Mouse (Mus musculus): ENCODE data around the gene Trio. TPM values are rescaled to one million over a fixed set of nuclear protein-coding genes. Genes with fewer than 3 reads are reported as not detected.
A peak's percentile ranks its signal among the peaks of the same experiment; 100 is the strongest.

Gene Trio
- polyA plus RNA-seq, 1 experiment from 2014 or later = 36.4 TPM

DNA sequence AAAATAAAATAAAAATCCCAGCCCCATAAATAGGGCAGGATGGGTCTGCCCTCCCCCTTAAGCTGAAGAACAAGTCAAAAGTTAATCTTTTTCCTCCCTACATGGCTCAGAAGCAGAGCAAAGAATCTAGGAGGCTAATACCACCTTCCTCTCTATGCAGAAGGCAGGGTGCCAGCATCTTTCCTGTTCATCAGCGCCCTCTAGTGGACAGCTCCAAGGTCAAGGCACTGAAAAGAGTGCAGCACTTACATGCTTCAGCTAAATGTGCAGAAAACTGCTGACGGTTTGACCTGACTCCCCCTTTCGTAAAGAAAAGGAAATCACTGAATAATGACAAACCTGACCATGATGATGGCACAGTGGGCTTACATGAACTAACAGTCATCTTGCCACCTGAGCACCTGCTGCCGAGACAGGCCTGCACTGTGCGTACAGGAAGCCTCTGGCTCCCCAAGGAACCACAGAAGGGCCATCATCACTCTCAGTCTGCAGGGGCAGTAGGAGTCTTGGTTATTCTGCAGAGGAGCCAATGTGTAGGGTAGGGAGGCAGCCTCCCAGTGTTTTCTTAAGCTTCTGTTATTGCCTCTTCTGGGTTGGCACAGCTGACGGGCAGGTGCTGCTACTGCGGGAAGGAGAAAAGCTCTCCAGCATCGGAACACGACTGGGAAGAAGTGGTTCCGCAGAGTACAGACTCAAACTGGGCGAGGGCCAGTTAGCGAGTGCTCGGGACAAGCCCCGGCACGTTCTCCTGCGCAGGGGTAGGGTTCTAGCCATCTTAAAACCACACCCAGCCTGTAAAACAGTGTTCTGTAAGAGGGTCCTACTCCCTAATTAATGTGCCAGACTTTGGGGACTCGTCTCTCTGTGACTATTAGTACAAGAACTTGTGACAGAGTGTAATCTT is 141.0 kb downstream of the Trio start:
- peak; percentile 87 for ATAC-seq (ENCODE audit: low FRiP score)
- Histone ChIP-seq H3K9me3 (replicated peaks) (no peaks in the 10 kb centered on the region), H3K36me3 (peaks cover 42% of the 10 kb centered on the region), H3K4me3 (replicated peaks) (no peak overlapping the region), H3K4me1 (peaks cover 10% of the 10 kb centered on the region), H3K4me2 (no peak overlapping the region), H3K27ac (replicated peaks) (peak overlapping the region; percentile 39), H3K9ac (replicated peaks) (no peak overlapping the region), H3K27me3 (replicated peaks) (no peaks in the 10 kb centered on the region)
- WGBS = 69% methylated on average over 17 of the region's 17 CpGs

- 74% methylated on average over 3 of the region's 3 CpGs for WGBS
- Histone ChIP-seq H3K27me3 (replicated peaks) (no peaks in the 10 kb centered on the region), H3K4me3 (replicated peaks) (no peak overlapping the region), H3K27ac (replicated peaks) (peak overlapping the region; percentile 39), H3K9me3 (replicated peaks) (no peaks in the 10 kb centered on the region), H3K4me1 (peaks cover 10% of the 10 kb centered on the region), H3K36me3 (peaks cover 38% of the 10 kb centered on the region), H3K4me2 (no peak overlapping the region), H3K9ac (replicated peaks) (no peak overlapping the region)
- peak; percentile 32; the same call in 1 of the 2 replicates for ATAC-seq (ENCODE audit: low FRiP score)
Measured at GRCm38 (mm10) chr15:27883881-27884280, 141.8 kb downstream of the Trio start.

GRCm38 (mm10) chr15:27882898-27883297 is 142.8 kb downstream of the Trio start:
- H3K27ac ChIP-seq (replicated peaks) = no peak overlapping the region
- ATAC-seq (ENCODE audit: low FRiP score) = no peak
- H3K36me3 ChIP-seq = peaks cover 40% of the 10 kb centered on the region

DNA sequence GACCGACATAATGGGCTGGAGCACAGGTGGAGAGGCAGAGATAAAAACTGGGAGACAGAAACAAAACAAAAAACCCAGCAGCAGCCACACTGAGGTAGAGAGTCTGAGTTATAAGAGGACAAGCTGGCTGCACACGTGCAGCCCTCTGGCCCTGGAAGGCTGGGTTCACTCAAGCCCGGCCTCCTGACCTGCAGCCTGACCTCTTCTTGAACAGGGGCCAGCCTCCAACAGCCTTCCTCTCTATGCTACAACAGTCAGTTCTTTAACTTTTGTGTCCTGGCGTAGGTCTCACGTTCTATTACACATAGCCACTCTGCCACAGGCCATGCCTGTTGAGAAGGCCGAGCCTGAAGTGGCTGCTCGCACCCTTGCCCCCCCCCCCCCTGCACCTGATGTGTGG is 147.8 kb downstream of the Trio start:
- 77% methylated on average over 7 of the region's 7 CpGs for WGBS
- Histone ChIP-seq H3K36me3 (peaks cover 37% of the 10 kb centered on the region), H3K27me3 (replicated peaks) (no peaks in the 10 kb centered on the region), H3K9me3 (replicated peaks) (no peaks in the 10 kb centered on the region), H3K9ac (replicated peaks) (no peak overlapping the region), H3K4me3 (replicated peaks) (no peak overlapping the region), H3K4me1 (0 out of 2 replicates have a peak, but pooled peaks cover 4% of the 10 kb centered on the region), H3K4me2 (no peak overlapping the region), H3K27ac (replicated peaks) (no peak overlapping the region)
- ATAC-seq (ENCODE audit: low FRiP score) = no peak

More at GRCm38 (mm10) chr15:27882898-27883297, 142.8 kb downstream of the Trio start:
- 89% methylated on average over 14 of the region's 14 CpGs for WGBS
- H3K4me2 ChIP-seq = no peak overlapping the region
- H3K4me1 ChIP-seq = peaks cover 10% of the 10 kb centered on the region
- no peak overlapping the region for H3K4me3 ChIP-seq (replicated peaks)
- no peaks in the 10 kb centered on the region for H3K27me3 ChIP-seq (replicated peaks)
- H3K9me3 ChIP-seq (replicated peaks) = no peaks in the 10 kb centered on the region
- H3K9ac ChIP-seq (replicated peaks) = no peak overlapping the region

- ATAC-seq (ENCODE audit: low FRiP score) = no peak
- H3K4me2 ChIP-seq = no peak overlapping the region
- H3K4me3 ChIP-seq (replicated peaks) = no peak overlapping the region
- H3K27me3 ChIP-seq (replicated peaks) = no peaks in the 10 kb centered on the region
- 0 out of 2 replicates have a peak, but pooled peaks cover 4% of the 10 kb centered on the region for H3K4me1 ChIP-seq
- H3K9ac ChIP-seq (replicated peaks) = no peak overlapping the region
- H3K9me3 ChIP-seq (replicated peaks) = no peaks in the 10 kb centered on the region
- peaks cover 42% of the 10 kb centered on the region for H3K36me3 ChIP-seq
- no peak overlapping the region for H3K27ac ChIP-seq (replicated peaks)
- 67% methylated on average over 10 of the region's 10 CpGs for WGBS
Measured at GRCm38 (mm10) chr15:27876327-27876726, 149.3 kb downstream of the Trio start.

- 0 out of 2 replicates have a peak, but pooled peaks cover 4% of the 10 kb centered on the region for H3K4me1 ChIP-seq
- no peak for ATAC-seq (ENCODE audit: low FRiP score)
- H3K9me3 ChIP-seq (replicated peaks) = no peaks in the 10 kb centered on the region
- no peak overlapping the region for H3K4me2 ChIP-seq
- H3K27me3 ChIP-seq (replicated peaks) = no peaks in the 10 kb centered on the region
- WGBS = 89% methylated on average over 9 of the region's 9 CpGs
- no peak overlapping the region for H3K9ac ChIP-seq (replicated peaks)
- peaks cover 45% of the 10 kb centered on the region for H3K36me3 ChIP-seq
- no peak overlapping the region for H3K27ac ChIP-seq (replicated peaks)
- H3K4me3 ChIP-seq (replicated peaks) = no peak overlapping the region
Measured at GRCm38 (mm10) chr15:27875753-27876152, 149.9 kb downstream of the Trio start.

DNA sequence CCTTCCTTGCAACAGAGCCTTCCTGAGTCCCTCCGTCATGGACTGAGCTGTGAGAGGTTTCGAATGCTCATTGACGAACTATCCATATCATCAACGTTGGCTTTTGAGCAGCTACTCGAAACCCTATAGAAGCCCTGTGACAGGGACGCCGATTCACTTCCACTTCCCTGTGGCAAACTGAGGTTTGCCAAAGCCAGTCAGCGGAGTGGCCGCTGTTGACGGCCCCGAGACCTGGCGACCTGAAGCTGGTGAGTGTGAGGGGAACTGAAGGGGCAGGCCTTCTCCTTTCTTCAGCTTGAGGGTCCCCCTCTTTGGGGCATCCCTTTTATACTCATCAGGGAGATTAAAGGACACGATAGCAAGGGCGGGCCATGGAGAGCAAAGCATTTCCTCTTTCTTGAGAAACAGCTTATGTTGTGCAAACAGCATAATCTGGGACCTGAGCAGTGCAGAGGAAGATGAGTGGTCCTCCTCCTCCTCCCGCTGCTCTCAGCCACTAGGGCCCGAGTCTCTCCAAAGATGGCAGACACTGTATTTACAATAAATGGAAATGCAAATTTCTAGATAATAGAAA is 151.8 kb downstream of the Trio start:
- WGBS = 91% methylated on average over 16 of the region's 16 CpGs
- Histone ChIP-seq H3K4me3 (replicated peaks) (no peak overlapping the region), H3K27me3 (replicated peaks) (no peaks in the 10 kb centered on the region), H3K9me3 (replicated peaks) (no peaks in the 10 kb centered on the region), H3K9ac (replicated peaks) (no peak overlapping the region), H3K4me2 (no peak overlapping the region), H3K4me1 (0 out of 2 replicates have a peak, but pooled peaks cover 4% of the 10 kb centered on the region), H3K27ac (replicated peaks) (no peak overlapping the region), H3K36me3 (peaks cover 51% of the 10 kb centered on the region)
- no peak for ATAC-seq (ENCODE audit: low FRiP score)

DNA sequence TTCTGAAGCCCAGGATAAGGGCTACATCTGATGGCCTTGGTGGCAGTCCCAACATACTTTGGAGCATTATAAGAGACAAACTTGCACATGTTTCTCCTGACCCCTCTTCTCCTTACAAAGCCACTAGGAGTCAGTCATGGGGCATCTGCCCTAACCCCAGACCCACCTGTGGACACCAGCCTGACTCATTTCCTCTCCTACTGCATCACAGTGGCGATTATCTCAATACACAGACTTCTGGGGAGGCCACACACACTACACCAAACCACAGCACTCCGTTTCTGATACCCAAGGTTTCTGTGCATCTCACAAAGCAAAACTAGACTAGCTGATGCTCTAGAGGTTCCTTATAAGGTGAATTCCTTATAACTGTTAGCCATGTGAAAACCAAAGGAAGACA is 153.4 kb downstream of the Trio start:
- ATAC-seq (ENCODE audit: low FRiP score) = no peak

DNA sequence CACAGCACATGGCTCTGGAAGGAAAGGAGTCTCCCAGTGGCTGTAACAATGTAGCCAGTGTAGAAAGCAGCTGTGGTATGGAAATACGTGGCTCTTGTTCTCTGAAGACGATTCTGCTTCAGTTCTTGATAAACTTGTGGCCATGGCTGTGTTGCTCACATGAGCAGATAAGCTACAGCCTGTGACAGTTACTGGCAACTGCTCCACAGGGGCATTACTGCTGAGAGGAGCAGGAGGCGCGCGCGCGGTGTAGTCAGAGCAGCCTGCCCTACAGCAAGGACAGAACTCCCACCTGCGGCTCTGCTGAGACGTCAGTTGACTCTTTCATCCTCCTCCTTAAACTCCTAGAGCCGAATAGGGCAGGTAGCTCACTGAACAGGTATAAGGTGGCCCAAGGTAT is 153.9 kb downstream of the Trio start:
- H3K27me3 ChIP-seq (replicated peaks) = no peaks in the 10 kb centered on the region
- no peak for ATAC-seq (ENCODE audit: low FRiP score)
- no peak overlapping the region for H3K4me2 ChIP-seq
- H3K4me1 ChIP-seq = 0 out of 2 replicates have a peak, but pooled peaks cover 2% of the 10 kb centered on the region
- no peak overlapping the region for H3K27ac ChIP-seq (replicated peaks)
- WGBS = 80% methylated on average over 10 of the region's 10 CpGs
- H3K4me3 ChIP-seq (replicated peaks) = no peak overlapping the region
- H3K36me3 ChIP-seq = peaks cover 41% of the 10 kb centered on the region
- no peak overlapping the region for H3K9ac ChIP-seq (replicated peaks)
- no peaks in the 10 kb centered on the region for H3K9me3 ChIP-seq (replicated peaks)

More for the DNA sequence above, 153.4 kb downstream of the Trio start:
- H3K9ac ChIP-seq (replicated peaks) = no peak overlapping the region
- no peak overlapping the region for H3K4me2 ChIP-seq
- no peak overlapping the region for H3K4me3 ChIP-seq (replicated peaks)
- H3K36me3 ChIP-seq = peaks cover 44% of the 10 kb centered on the region
- 87% methylated on average over 2 of the region's 2 CpGs for WGBS
- H3K27ac ChIP-seq (replicated peaks) = no peak overlapping the region
- no peaks in the 10 kb centered on the region for H3K27me3 ChIP-seq (replicated peaks)
- 0 out of 2 replicates have a peak, but pooled peaks cover 4% of the 10 kb centered on the region for H3K4me1 ChIP-seq
- no peaks in the 10 kb centered on the region for H3K9me3 ChIP-seq (replicated peaks)

DNA sequence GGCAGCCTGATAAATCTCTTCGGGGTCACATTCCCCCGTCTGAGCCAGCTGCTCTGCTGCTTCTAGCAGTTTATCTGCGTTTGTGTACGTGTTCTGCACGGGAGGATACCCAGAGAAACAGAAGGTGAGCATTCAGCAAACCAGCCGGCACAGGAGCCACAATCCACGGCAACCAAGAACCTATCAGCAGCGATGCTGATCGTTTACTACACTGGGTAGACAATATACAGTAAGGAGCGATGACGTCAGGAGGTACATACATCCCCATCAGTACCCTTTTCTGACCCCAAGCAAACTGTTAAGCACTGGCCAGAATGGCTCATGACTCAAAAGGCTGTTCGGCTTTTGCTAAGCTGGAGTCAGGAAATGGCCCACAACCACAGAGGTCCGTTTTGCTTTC is 154.4 kb downstream of the Trio start:
- Histone ChIP-seq H3K4me2 (no peak overlapping the region), H3K4me3 (replicated peaks) (no peak overlapping the region), H3K9me3 (replicated peaks) (no peaks in the 10 kb centered on the region), H3K27ac (replicated peaks) (no peak overlapping the region; the same call in 1 of the 2 replicates), H3K9ac (replicated peaks) (no peak overlapping the region), H3K4me1 (0 out of 2 replicates have a peak, but pooled peaks cover 5% of the 10 kb centered on the region), H3K36me3 (peaks cover 41% of the 10 kb centered on the region), H3K27me3 (replicated peaks) (no peaks in the 10 kb centered on the region)
- no peak for ATAC-seq (ENCODE audit: low FRiP score)
- 88% methylated on average over 13 of the region's 13 CpGs for WGBS

DNA sequence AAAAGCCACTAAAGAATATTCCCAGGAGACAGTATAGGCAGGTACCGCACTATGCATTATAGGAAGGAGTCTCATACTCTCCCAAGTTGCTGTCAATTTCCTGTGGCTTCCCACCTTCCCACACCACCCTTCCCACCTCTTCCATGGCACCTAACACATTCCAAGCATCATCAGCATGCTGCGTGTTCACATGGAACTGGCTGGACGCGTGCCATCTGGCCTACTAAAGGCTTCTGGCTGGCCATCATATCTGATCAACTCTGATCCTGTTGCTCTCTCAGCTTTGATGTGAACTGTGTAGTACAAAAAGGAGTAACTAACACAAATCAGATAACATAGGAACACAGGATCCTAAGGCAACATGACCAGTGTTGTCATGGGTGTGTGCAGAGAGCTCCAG is 156.6 kb downstream of the Trio start:
- Histone ChIP-seq H3K9ac (replicated peaks) (no peak overlapping the region), H3K4me2 (no peak overlapping the region), H3K27me3 (replicated peaks) (no peaks in the 10 kb centered on the region), H3K9me3 (replicated peaks) (no peaks in the 10 kb centered on the region), H3K4me3 (replicated peaks) (no peak overlapping the region), H3K27ac (replicated peaks) (no peak overlapping the region), H3K36me3 (peaks cover 43% of the 10 kb centered on the region), H3K4me1 (0 out of 2 replicates have a peak, but pooled peaks cover 8% of the 10 kb centered on the region)
- WGBS = 94% methylated on average over 4 of the region's 4 CpGs
- no peak for ATAC-seq (ENCODE audit: low FRiP score)

DNA sequence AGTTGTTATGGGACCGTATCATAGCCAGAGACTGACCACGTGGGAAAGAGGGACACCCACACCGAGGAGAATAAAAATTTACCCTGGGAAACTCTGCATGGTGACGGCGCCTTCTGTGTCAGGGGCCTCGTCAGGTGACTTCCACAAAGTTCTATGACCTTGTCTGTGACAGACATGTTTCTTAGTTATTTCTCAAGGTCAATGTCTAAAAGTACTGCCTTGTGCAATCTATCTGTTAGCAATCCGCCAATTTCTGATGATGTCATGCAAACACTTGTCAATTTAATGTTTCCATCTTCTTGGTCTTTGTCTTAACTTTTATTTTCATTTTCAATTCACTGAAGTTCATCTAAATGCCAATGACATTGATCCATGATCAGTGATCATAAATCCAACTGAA is 157.8 kb downstream of the Trio start:
- Histone ChIP-seq H3K9ac (replicated peaks) (no peak overlapping the region), H3K27me3 (replicated peaks) (no peaks in the 10 kb centered on the region), H3K4me2 (no peak overlapping the region), H3K4me1 (0 out of 2 replicates have a peak, but pooled peaks cover 8% of the 10 kb centered on the region), H3K36me3 (peaks cover 39% of the 10 kb centered on the region), H3K9me3 (replicated peaks) (no peaks in the 10 kb centered on the region), H3K27ac (replicated peaks) (no peak overlapping the region), H3K4me3 (replicated peaks) (no peak overlapping the region)
- no peak for ATAC-seq (ENCODE audit: low FRiP score)
- WGBS = 93% methylated on average over 7 of the region's 7 CpGs

Measured in neural tube, embryonic 15.5 days (tissue).